Mouse (Mus musculus) A20 (cell line): Measurements from ENCODE around the gene Fibcd1.

Experiments
- DNase-seq: peaks from one replicate; pipeline ENCODE4 v3.0.0-alpha.2; 2011; ENCODE audit warnings: low read depth, low spot score

Fibcd1 gene

DNA sequence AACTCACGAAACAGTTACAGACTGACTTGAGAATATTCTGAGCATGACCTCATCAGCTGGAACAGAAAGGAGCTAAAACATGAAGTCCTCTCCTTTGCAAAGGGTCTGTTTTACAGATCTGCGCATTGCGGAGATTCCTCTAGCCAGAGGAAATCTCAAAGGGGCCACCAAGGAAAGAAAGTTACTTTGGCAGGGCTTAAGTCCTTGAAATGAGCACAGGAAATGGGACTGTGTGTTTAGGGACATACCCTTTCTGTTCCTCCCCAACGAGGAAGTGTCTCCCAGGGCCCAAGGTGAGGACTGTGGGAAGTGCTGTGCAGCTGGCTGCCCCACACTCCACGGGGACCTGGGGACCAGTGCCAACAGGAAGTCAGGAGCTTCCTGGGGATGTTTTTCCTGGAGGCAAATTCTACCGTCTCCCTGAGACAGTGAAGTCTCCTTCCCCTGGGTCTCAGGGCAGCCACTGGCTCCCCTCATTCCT lies 76.1 kb downstream of the Fibcd1 start:
- no peak for DNase-seq

DNA sequence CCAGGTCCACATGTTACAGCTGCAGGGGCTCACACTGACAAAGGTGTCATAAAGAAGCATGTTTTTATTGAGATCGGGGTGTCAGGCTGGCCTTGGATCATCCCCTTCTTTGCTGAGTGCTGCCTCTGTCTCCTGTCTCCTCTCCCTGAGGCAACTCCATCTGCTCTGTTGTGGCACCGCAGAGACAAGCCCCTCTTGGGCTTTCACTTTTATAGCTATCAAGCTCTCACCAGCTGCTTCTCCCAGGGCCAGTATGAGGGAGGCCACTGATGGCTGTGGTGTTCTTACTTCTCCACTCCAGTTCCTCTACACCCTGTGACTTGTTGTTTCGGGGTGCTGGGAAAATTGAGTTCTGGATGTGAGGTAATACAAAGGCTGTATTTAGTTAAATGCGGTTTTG lies 76.7 kb downstream of the Fibcd1 start:
- no peak for DNase-seq

DNA sequence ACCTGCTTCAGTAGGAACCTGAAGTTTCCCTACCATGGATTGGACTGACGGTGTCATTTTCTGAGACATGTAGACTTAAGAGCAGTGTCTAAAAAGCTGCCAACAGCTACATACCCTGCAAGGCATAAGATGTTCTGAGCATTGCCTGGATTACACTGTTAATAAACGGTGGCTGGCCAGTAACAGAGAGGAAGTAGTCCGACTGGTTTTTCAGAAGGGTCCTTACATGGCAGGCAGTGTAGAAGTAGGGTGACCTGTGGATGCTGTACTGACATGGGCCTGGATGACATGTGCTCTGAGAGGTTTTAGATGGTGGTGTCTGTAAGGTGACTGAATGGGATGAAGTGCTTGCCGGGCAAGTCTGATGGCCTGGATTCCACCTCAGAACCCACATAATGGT lies 78.0 kb downstream of the Fibcd1 start:
- DNase-seq: no peak

DNA sequence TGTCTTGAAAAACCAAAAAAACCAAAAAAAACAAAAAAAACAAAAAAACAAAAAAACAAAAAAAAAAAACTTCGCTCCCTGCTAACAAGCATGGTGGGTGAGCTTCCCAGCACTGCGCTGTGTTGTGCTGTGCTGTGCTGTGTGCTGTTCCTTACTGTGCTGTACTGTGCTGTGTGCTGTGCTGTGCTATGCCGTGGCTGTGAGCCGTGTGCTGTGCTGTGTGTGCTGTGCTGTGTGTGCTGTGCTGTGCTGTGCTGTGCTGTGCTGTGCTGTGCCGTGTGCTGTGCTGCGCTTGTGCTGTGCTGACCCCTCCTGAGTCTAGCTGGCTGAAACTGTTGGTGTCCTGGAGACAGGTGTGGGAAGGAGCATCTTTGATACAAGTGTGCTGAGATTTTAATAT lies 78.7 kb downstream of the Fibcd1 start:
- no peak for DNase-seq
